Mouse (Mus musculus) stomach, embryonic 16.5 days (tissue): ENCODE measurements around the gene Wdhd1. TPM values are rescaled to one million over a fixed set of nuclear protein-coding genes. Genes with fewer than 3 reads are reported as not detected.

ENCODE experiments used
- ATAC-seq: fragments of 200-750 bp; cut with Nextera tagmentation; 2 replicates; pipeline ENCODE4 v1.8.0; 2017; ENCODE audit warnings: moderate number of reproducible peaks, moderate TSS enrichment; ENCODE audit not compliant: insufficient read depth, low FRiP score
- H3K27ac ChIP-seq: fragments of 300-500 bp; sonication (generic); 2 replicates; pipeline ENCODE4 v1.5.1; 2014; ENCODE audit warnings: low read length
- H3K27me3 ChIP-seq: fragments of 300-500 bp; sonication (generic); 2 replicates; pipeline ENCODE4 v1.6.1; 2014; ENCODE audit warnings: low read length, control low read depth, mixed read lengths; ENCODE audit not compliant: control insufficient read depth, insufficient read depth
- H3K36me3 ChIP-seq: fragments of 300-500 bp; sonication (generic); 2 replicates; pipeline ENCODE4 v1.6.1; 2014; ENCODE audit warnings: low read length; ENCODE audit not compliant: control insufficient read depth, insufficient read depth
- H3K4me1 ChIP-seq: fragments of 300-500 bp; sonication (generic); 2 replicates; pipeline ENCODE4 v1.6.1; 2014; ENCODE audit warnings: low read length, control low read depth, mixed read lengths; ENCODE audit not compliant: control insufficient read depth, insufficient read depth
- H3K4me2 ChIP-seq: fragments of 300-500 bp; sonication (generic); 2 replicates; pipeline ENCODE4 v1.6.1; 2014; ENCODE audit warnings: low read depth, low read length, mixed read lengths
- H3K4me3 ChIP-seq: fragments of 300-500 bp; sonication (generic); replicated peaks from 2 replicates; pipeline ENCODE4 v1.5.1; 2014; ENCODE audit warnings: mild to moderate bottlenecking, low read length
- H3K9ac ChIP-seq: fragments of 300-500 bp; sonication (generic); 2 replicates; pipeline ENCODE4 v1.6.1; 2014; ENCODE audit warnings: low read length
- H3K9me3 ChIP-seq: fragments of 300-500 bp; sonication (generic); replicated peaks from 2 replicates; pipeline ENCODE4 v1.6.1; 2016; ENCODE audit warnings: low read length, control low read depth; ENCODE audit not compliant: control insufficient read depth
- WGBS: fragments of 180-500 bp; shearing (Covaris S2); extraction: QIAGEN DNeasy Blood & Tissue Kit; methylation state at CpG from one replicate; pipeline ENCODE4 v1.1.7; 2014; 5-methylcytosine and 5-hydroxymethylcytosine counted together
- polyA plus RNA-seq: library from polyadenylated mRNA; unstranded; fragments of >200 nt; fragmentation: Nextera tagmentation; extraction: Ambion mirVana; gene quantifications from 2 replicates; pipeline ENCODE4 v1.2.1, GENCODE M21; 2015

The Wdhd1 gene
- polyA plus RNA-seq, 1 experiment from 2014 or later = 25.6 TPM

- H3K4me3 ChIP-seq = no peak overlapping the region
- H3K9me3 ChIP-seq = no peaks in the 10 kb centered on the region
- no peaks in the 10 kb centered on the region; the same call in 1 of the 2 replicates for H3K36me3 ChIP-seq
- no peak overlapping the region for H3K27ac ChIP-seq
- no peak for ATAC-seq
- no peak overlapping the region for H3K4me2 ChIP-seq
- 0 out of 2 replicates have a peak, but pooled peaks cover 2% of the 10 kb centered on the region for H3K4me1 ChIP-seq
- H3K27me3 ChIP-seq = no peaks in the 10 kb centered on the region
- no peak overlapping the region for H3K9ac ChIP-seq
- 88% methylated on average over 1 of the region's 1 CpGs for WGBS
Measured at GRCm38 (mm10) chr14:47286215-47286614, 9.6 kb upstream of the Wdhd1 start.

GRCm38 (mm10) chr14:47285271-47285670 is 8.6 kb upstream of the Wdhd1 start:
- no peak for ATAC-seq
- WGBS = 94% methylated on average over 2 of the region's 2 CpGs
- Histone ChIP-seq H3K36me3 (no peaks in the 10 kb centered on the region), H3K4me3 (no peak overlapping the region), H3K9me3 (no peaks in the 10 kb centered on the region), H3K9ac (no peak overlapping the region), H3K27ac (no peak overlapping the region), H3K27me3 (no peaks in the 10 kb centered on the region), H3K4me1 (0 out of 2 replicates have a peak, but pooled peaks cover 2% of the 10 kb centered on the region), H3K4me2 (no peak overlapping the region)

DNA sequence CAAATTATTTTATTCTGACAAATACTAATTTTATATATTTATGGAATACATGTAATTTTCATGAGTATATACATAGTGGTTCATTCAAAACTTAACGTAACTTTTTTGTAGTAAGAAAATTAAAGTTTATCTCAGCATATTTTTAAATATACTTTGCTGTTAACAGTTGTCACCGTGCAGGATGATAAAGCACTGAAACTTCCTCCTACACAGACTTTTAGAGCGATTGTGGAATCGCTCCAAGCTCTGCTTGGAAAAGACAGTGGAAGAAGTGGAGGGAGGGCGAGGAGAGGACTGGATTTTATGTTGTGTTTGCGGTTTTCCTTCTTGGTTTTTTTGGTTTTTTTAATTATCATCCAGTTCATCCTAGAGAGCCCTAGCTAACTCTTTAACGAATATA is 6.9 kb upstream of the Wdhd1 start:
- H3K4me3 ChIP-seq = no peak overlapping the region

GRCm38 (mm10) chr14:47281535-47281934 is 4.9 kb upstream of the Wdhd1 start:
- H3K9me3 ChIP-seq = no peaks in the 10 kb centered on the region
- H3K36me3 ChIP-seq = no peaks in the 10 kb centered on the region
- ATAC-seq = no peak
- no peak overlapping the region for H3K4me3 ChIP-seq
- H3K27me3 ChIP-seq = no peaks in the 10 kb centered on the region
- no peak overlapping the region for H3K27ac ChIP-seq
- no peak overlapping the region for H3K4me2 ChIP-seq
- H3K9ac ChIP-seq = no peak overlapping the region
- 90% methylated on average over 4 of the region's 4 CpGs for WGBS
- peaks cover 5% of the 10 kb centered on the region; the same call in 1 of the 2 replicates for H3K4me1 ChIP-seq

More for the DNA sequence above, 6.9 kb upstream of the Wdhd1 start:
- no peaks in the 10 kb centered on the region for H3K27me3 ChIP-seq
- H3K27ac ChIP-seq = no peak overlapping the region
- no peaks in the 10 kb centered on the region for H3K9me3 ChIP-seq
- ATAC-seq = no peak
- H3K4me1 ChIP-seq = 0 out of 2 replicates have a peak, but pooled peaks cover 2% of the 10 kb centered on the region
- H3K9ac ChIP-seq = no peak overlapping the region
- no peak overlapping the region for H3K4me2 ChIP-seq
- WGBS = 48% methylated on average over 7 of the region's 7 CpGs
- H3K36me3 ChIP-seq = no peaks in the 10 kb centered on the region

DNA sequence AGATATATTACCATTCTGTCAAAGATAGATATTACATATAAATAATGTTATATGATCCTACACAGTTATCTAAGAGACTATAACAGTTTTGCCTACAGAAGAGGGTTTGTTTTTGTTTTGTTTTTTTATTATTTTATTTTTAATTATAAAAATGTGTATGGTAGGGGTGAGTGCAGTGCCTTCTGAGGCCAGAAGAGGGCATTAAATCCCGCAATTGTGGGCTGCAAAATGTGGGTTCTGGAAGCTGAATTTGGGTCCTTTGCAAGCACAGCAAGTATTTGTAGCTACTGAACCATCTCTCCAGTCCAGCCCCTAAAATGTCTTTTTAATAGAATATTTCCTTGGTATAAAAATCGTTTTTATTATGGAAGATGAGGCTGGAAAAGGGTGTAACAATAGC is 2.4 kb upstream of the Wdhd1 start:
- WGBS = 77% methylated on average over 2 of the region's 2 CpGs
- no peak overlapping the region for H3K4me3 ChIP-seq
- no peak for ATAC-seq
- H3K4me2 ChIP-seq = no peak overlapping the region
- H3K9me3 ChIP-seq = no peaks in the 10 kb centered on the region
- H3K9ac ChIP-seq = no peak overlapping the region
- H3K36me3 ChIP-seq = no peaks in the 10 kb centered on the region
- H3K27me3 ChIP-seq = no peaks in the 10 kb centered on the region
- peaks cover 10% of the 10 kb centered on the region for H3K4me1 ChIP-seq
- no peak overlapping the region for H3K27ac ChIP-seq

DNA sequence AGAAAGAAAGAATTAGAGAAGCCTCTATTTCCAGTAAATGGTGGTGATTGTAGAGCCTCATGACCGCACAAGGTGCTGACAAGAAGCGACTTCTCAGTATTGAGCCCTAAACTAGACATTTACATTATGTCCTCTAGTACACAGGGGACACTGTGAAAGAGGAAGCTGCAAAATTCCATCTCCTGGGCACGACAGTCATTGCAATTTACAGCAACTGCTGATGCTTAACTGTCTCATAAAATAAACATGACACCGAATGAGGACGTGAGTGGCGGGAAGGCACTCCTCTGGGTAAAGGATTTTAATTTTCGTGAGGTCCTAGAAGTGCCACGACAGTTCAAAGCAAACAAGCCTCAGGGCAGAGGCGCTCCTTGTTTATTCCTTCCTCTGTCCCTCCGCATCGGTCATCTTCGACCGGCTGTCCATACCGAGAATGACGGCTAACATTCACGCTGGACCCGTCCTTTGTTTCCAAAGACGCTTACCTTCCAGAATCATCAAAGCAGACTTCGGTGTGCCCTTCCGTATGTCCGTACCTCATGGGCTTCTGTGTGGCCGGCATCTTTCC is 537 bp downstream of the Wdhd1 start:
- Histone ChIP-seq H3K27ac (peak overlapping the region; percentile 58; the same call in 1 of the 2 replicates), H3K4me3 (peak overlapping the region; percentile 92), H3K9me3 (no peaks in the 10 kb centered on the region), H3K27me3 (no peaks in the 10 kb centered on the region), H3K36me3 (no peaks in the 10 kb centered on the region), H3K4me2 (peak overlapping the region; percentile 78), H3K4me1 (peaks cover 8% of the 10 kb centered on the region), H3K9ac (peak overlapping the region; percentile 94)
- under 1% methylated on average over 22 of the region's 22 CpGs for WGBS
- no peak for ATAC-seq

DNA sequence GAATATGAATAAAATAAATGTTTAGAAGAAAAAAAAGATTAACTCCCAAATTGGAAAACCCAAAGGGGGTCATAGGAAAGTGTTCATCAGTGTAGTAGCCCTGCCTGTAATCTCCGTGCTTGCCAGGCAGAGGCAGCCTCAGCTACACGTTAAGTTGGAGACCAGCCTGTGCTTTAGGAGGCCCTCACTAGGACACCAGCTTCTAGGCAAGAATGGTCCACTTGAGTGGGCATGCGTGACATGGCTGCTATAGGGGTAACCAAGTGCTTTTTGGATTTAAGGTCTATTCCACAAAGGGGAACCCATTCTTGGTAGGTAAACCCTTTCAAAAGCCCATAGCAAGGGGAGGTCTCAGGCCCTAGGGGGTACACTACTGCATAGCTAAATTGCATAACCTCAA is 1.2 kb downstream of the Wdhd1 start:
- WGBS = 25% methylated on average over 3 of the region's 3 CpGs
- ATAC-seq = no peak
- Histone ChIP-seq H3K4me1 (peaks cover 8% of the 10 kb centered on the region), H3K9me3 (no peaks in the 10 kb centered on the region), H3K27me3 (no peaks in the 10 kb centered on the region), H3K36me3 (no peaks in the 10 kb centered on the region), H3K4me2 (peak overlapping the region; percentile 78), H3K9ac (peak overlapping the region; percentile 59), H3K27ac (no peak overlapping the region), H3K4me3 (peak overlapping the region; percentile 92)

- Histone ChIP-seq H3K9me3 (no peaks in the 10 kb centered on the region), H3K9ac (no peak overlapping the region), H3K27ac (no peak overlapping the region), H3K27me3 (no peaks in the 10 kb centered on the region), H3K4me1 (peaks cover 8% of the 10 kb centered on the region), H3K4me2 (no peak overlapping the region), H3K36me3 (peaks cover 10% of the 10 kb centered on the region), H3K4me3 (no peak overlapping the region)
- no peak for ATAC-seq
- 89% methylated on average over 3 of the region's 3 CpGs for WGBS
Measured at GRCm38 (mm10) chr14:47273751-47274150, 2.9 kb downstream of the Wdhd1 start.

- Histone ChIP-seq H3K27me3 (no peaks in the 10 kb centered on the region), H3K4me2 (no peak overlapping the region), H3K9ac (no peak overlapping the region), H3K9me3 (no peaks in the 10 kb centered on the region), H3K27ac (no peak overlapping the region), H3K4me3 (no peak overlapping the region), H3K4me1 (no peaks in the 10 kb centered on the region), H3K36me3 (peaks cover 10% of the 10 kb centered on the region)
- WGBS = 94% methylated on average over 2 of the region's 2 CpGs
- no peak for ATAC-seq
Measured at GRCm38 (mm10) chr14:47269706-47270105, 7.0 kb downstream of the Wdhd1 start.
